Mouse (Mus musculus) lung, embryonic 16.5 days (tissue): ENCODE data around the gene Suz12. TPM values are rescaled to one million over a fixed set of nuclear protein-coding genes. Genes with fewer than 3 reads are reported as not detected.

Experiments
- ATAC-seq: fragments of 200-750 bp; cut with Nextera tagmentation; 2 replicates; pipeline ENCODE4 v1.8.0; 2017; ENCODE audit warnings: low read depth, mild to moderate bottlenecking, moderate library complexity
- H3K27ac ChIP-seq: fragments of 300-500 bp; sonication (generic); 2 replicates; pipeline ENCODE4 v1.5.1; 2014; ENCODE audit warnings: mild to moderate bottlenecking, control low read depth, low read length
- H3K27me3 ChIP-seq: fragments of 300-500 bp; sonication (generic); 2 replicates; pipeline ENCODE4 v1.6.1; 2014; ENCODE audit warnings: low read depth, low read length, mixed read lengths; ENCODE audit not compliant: control insufficient read depth, insufficient read depth
- H3K36me3 ChIP-seq: fragments of 300-500 bp; sonication (generic); 2 replicates; pipeline ENCODE4 v1.6.1; 2014; ENCODE audit warnings: low read length; ENCODE audit not compliant: control insufficient read depth, insufficient read depth
- H3K4me1 ChIP-seq: fragments of 300-500 bp; sonication (generic); replicated peaks from 2 replicates; pipeline ENCODE4 v1.6.1; 2014; ENCODE audit warnings: low read length, mixed read lengths; ENCODE audit not compliant: control insufficient read depth, insufficient read depth
- H3K4me2 ChIP-seq: fragments of 300-500 bp; sonication (generic); 2 replicates; pipeline ENCODE4 v1.6.1; 2014; ENCODE audit warnings: low read depth, low read length, control low read depth
- H3K4me3 ChIP-seq: fragments of 300-500 bp; sonication (generic); 2 replicates; pipeline ENCODE4 v1.5.1; 2014; ENCODE audit warnings: mild to moderate bottlenecking, low read length, control low read depth
- H3K9ac ChIP-seq: fragments of 300-500 bp; sonication (generic); 2 replicates; pipeline ENCODE4 v1.6.1; 2014; ENCODE audit warnings: low read length, control low read depth
- H3K9me3 ChIP-seq: fragments of 300-500 bp; sonication (generic); 2 replicates; pipeline ENCODE4 v1.6.1; 2016; ENCODE audit warnings: low read length; ENCODE audit not compliant: control insufficient read depth
- WGBS: fragments of 180-500 bp; shearing (Covaris S2); extraction: QIAGEN DNeasy Blood & Tissue Kit; methylation state at CpG from one replicate; pipeline ENCODE4 v1.1.7; 2014; 5-methylcytosine and 5-hydroxymethylcytosine counted together
- polyA plus RNA-seq: library from polyadenylated mRNA; unstranded; fragments of >200 nt; fragmentation: Nextera tagmentation; extraction: Ambion mirVana; gene quantifications from 2 replicates; pipeline ENCODE4 v1.2.1, GENCODE M21; 2015

Gene Suz12
- polyA plus RNA-seq, 1 experiment from 2014 or later: 18.1 TPM

- Histone ChIP-seq H3K4me3 (no peak overlapping the region), H3K4me1 (no peaks in the 10 kb centered on the region), H3K4me2 (no peak overlapping the region), H3K9me3 (no peaks in the 10 kb centered on the region), H3K9ac (no peak overlapping the region), H3K27ac (no peak overlapping the region), H3K36me3 (peaks cover 43% of the 10 kb centered on the region), H3K27me3 (no peaks in the 10 kb centered on the region)
- WGBS: 86% methylated on average over 4 of the region's 4 CpGs
- no peak for ATAC-seq
Measured at GRCm38 (mm10) chr11:80021306-80021705, 28.4 kb downstream of the Suz12 start.

DNA sequence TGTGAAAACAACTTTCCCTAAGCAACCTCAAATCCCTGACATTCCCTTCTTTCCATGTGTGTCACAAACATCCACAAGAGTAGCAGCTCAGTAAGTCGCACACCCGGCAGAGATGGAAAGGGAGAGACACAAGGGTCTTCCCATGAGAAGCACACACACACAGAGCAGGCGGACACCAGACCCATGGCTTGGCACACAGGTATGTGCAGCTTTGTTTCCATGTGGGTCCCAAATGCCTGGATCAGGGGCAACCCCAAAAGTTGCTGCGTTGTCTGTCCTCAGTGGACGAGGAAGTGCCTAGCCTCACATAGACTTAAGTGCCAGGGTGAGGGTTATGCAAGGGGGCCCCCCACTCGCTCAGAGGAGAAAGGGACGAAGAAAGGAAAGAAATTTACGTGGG is 44.6 kb downstream of the Suz12 start:
- no peak overlapping the region for H3K9ac ChIP-seq
- H3K27me3 ChIP-seq: no peaks in the 10 kb centered on the region
- H3K4me2 ChIP-seq: no peak overlapping the region
- no peak overlapping the region for H3K4me3 ChIP-seq
- 65% methylated on average over 8 of the region's 8 CpGs for WGBS
- peaks cover 12% of the 10 kb centered on the region for H3K36me3 ChIP-seq
- no peak for ATAC-seq
- H3K27ac ChIP-seq: no peak overlapping the region
- no peaks in the 10 kb centered on the region for H3K9me3 ChIP-seq
- H3K4me1 ChIP-seq: no peaks in the 10 kb centered on the region

DNA sequence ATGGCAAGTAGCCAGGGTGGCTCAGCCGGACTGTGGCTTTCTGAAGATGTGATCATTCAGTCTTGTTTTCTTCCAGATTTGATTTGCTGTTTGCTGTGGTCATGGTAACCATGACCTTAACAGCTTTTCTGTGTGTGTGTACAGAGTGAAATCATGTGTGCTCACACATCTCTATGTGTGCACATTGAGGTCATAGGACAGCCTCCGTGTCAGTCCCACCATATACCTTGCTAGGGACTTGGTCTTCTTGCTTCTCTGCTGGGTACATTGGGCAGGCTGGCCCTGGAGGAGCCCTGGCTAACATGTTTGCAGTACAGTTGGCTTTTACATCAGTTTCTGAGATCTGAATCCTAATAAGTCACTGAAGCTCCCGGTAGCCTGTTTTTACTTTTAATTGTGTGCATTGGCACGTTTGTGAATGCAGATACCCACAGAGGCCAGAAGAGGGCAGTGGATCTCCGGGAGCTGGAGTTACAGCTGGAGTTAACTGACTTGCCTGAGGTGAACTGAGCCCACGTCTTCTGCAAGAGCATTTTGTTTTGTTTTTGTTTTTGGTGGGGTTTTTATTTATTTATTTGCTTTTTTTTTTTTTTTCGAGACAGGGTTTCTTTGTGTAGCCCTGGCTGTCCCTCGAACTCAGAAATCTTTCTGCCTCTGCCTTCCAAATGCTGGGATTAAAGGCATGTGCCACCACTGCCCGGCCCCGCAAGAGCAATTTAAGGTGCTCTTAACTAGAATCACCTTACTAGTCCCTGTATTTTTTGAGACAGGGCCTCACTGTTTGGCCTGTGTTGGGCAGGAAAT is 49.9 kb downstream of the Suz12 start:
- Histone ChIP-seq H3K4me2 (no peak overlapping the region), H3K36me3 (0 out of 2 replicates have a peak, but pooled peaks cover 2% of the 10 kb centered on the region), H3K9me3 (no peaks in the 10 kb centered on the region), H3K9ac (no peak overlapping the region), H3K27me3 (no peaks in the 10 kb centered on the region), H3K4me1 (no peaks in the 10 kb centered on the region), H3K27ac (no peak overlapping the region), H3K4me3 (no peak overlapping the region)
- no peak for ATAC-seq
- WGBS: 50% methylated on average over 10 of the region's 10 CpGs

GRCm38 (mm10) chr11:80043419-80043817 is 50.5 kb downstream of the Suz12 start:
- Histone ChIP-seq H3K9ac (no peak overlapping the region), H3K27ac (no peak overlapping the region), H3K27me3 (no peaks in the 10 kb centered on the region), H3K4me1 (no peaks in the 10 kb centered on the region), H3K9me3 (no peaks in the 10 kb centered on the region), H3K4me2 (no peak overlapping the region), H3K36me3 (peaks cover 7% of the 10 kb centered on the region), H3K4me3 (no peak overlapping the region)
- no peak for ATAC-seq
- WGBS: 83% methylated on average over 8 of the region's 8 CpGs

DNA sequence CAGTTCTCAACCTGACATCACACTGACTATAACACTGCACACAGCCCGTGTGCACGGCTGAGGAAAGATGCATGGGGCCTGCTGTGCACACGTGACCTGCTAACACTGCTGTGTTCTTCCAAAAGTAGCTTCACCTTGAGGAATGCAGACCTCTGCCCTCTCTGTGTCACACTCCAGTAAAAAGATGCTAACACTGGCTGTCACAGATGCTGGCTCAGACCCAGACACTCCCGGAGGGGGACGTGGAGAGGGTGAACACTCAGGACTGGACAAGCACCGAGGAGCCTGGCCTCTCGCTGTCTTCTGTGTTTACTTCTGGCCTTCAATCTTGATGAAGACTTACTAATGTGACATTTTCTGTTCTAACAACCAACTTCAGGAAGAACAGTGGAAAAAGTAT is 54.0 kb downstream of the Suz12 start:
- no peaks in the 10 kb centered on the region for H3K27me3 ChIP-seq
- no peaks in the 10 kb centered on the region for H3K4me1 ChIP-seq
- no peak overlapping the region for H3K4me2 ChIP-seq
- no peak overlapping the region for H3K9ac ChIP-seq
- H3K4me3 ChIP-seq: no peak overlapping the region
- no peaks in the 10 kb centered on the region for H3K9me3 ChIP-seq
- H3K36me3 ChIP-seq: peaks cover 9% of the 10 kb centered on the region
- H3K27ac ChIP-seq: no peak overlapping the region
- 49% methylated on average over 7 of the region's 7 CpGs for WGBS
- ATAC-seq: no peak; the same call in 1 of the 2 replicates

- no peak overlapping the region for H3K4me2 ChIP-seq
- WGBS: 33% methylated on average over 2 of the region's 2 CpGs
Measured at GRCm38 (mm10) chr11:80050088-80050487, 57.2 kb downstream of the Suz12 start.

DNA sequence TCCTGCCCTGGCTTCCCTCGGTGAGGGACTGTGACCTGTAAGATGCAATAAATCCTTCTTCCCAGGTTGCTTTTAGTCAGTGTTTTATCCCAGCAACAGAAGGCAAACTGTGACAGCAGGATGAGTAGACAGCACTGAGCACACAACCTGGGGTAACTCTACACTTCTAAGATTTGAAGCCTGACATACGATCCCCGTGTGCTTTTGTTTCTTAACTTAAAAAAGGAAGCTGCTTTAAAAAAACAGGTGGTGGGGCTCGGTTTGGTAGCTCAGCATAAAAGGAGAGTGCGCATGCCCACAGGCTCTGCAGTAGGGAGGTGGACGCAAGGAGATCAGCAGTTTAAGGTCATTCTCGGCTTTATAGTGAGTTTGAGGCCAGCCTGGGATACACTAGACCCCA is 59.5 kb downstream of the Suz12 start:
- Histone ChIP-seq H3K27ac (no peak overlapping the region), H3K9ac (no peak overlapping the region)

More at GRCm38 (mm10) chr11:80050088-80050487, 57.2 kb downstream of the Suz12 start:
- no peaks in the 10 kb centered on the region for H3K9me3 ChIP-seq
- no peaks in the 10 kb centered on the region for H3K27me3 ChIP-seq
- H3K9ac ChIP-seq: no peak overlapping the region
- ATAC-seq: peak; percentile 36; the same call in 1 of the 2 replicates
- no peak overlapping the region for H3K4me3 ChIP-seq
- H3K36me3 ChIP-seq: peaks cover 16% of the 10 kb centered on the region
- no peak overlapping the region for H3K27ac ChIP-seq
- H3K4me1 ChIP-seq: no peaks in the 10 kb centered on the region

GRCm38 (mm10) chr11:80053171-80053570 is 60.3 kb downstream of the Suz12 start:
- H3K36me3 ChIP-seq: peaks cover 27% of the 10 kb centered on the region
- no peak overlapping the region for H3K4me2 ChIP-seq
- H3K9ac ChIP-seq: no peak overlapping the region
- 75% methylated on average over 5 of the region's 5 CpGs for WGBS
- no peaks in the 10 kb centered on the region for H3K9me3 ChIP-seq
- H3K27ac ChIP-seq: no peak overlapping the region
- no peaks in the 10 kb centered on the region for H3K4me1 ChIP-seq
- no peak for ATAC-seq
- H3K27me3 ChIP-seq: no peaks in the 10 kb centered on the region
- no peak overlapping the region for H3K4me3 ChIP-seq

More for the DNA sequence above, 59.5 kb downstream of the Suz12 start:
- H3K4me1 ChIP-seq: no peaks in the 10 kb centered on the region
- no peak overlapping the region for H3K4me2 ChIP-seq
- H3K9me3 ChIP-seq: no peaks in the 10 kb centered on the region
- no peak for ATAC-seq
- peaks cover 23% of the 10 kb centered on the region for H3K36me3 ChIP-seq
- H3K27me3 ChIP-seq: no peaks in the 10 kb centered on the region
- 75% methylated on average over 7 of the region's 7 CpGs for WGBS
- no peak overlapping the region for H3K4me3 ChIP-seq

DNA sequence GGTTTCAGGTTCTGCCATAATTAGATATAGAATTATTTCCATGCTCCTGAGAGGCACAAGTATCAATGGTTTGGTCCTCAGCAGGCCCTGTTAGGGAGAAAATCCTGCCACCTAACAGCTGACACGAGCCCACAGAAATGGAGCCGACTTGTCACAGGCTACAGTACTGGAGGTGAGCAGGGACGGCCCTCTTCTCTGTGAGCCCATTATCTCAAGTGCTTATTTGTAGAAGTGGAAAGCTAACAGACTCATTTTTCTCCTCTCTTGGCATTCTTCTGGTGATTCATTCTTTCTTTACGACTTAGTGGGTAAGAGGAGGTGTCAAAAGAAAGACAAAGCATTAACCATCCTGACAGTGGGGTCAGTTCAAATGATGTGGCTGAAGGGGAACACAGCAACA is 61.8 kb downstream of the Suz12 start:
- Histone ChIP-seq H3K36me3 (peaks cover 27% of the 10 kb centered on the region), H3K4me1 (no peaks in the 10 kb centered on the region), H3K4me3 (no peak overlapping the region), H3K27me3 (no peaks in the 10 kb centered on the region), H3K9ac (no peak overlapping the region), H3K4me2 (no peak overlapping the region), H3K27ac (no peak overlapping the region), H3K9me3 (no peaks in the 10 kb centered on the region)
- no peak for ATAC-seq
- WGBS: 22% methylated on average over 4 of the region's 4 CpGs
